Mouse (Mus musculus) inflammation-experienced regulatory T-cells, adult 6 months (primary cell): Measurements from ENCODE around the gene Gm27029. TPM values are rescaled to one million over a fixed set of nuclear protein-coding genes. Genes with fewer than 3 reads are reported as not detected.
"Not testable (repeated sequence)": the region's sequence is repeated elsewhere in the genome, so short reads cannot be mapped to it uniquely, and the experiment has no call there.

ENCODE experiments used
- ATAC-seq: one replicate; pipeline ENCODE4 v1.8.0; 2017
- polyA plus RNA-seq, 3 experiments: library from polyadenylated mRNA; unstranded; fragments of 100-300 nt; shearing (Covaris generic); gene quantifications; one replicate each; pipeline ENCODE4 v1.2.1; 2017

The Gm27029 gene
- polyA plus RNA-seq, 3 experiments from 2014 or later: 0.46 to 1.3 (median 0.57) TPM

GRCm38 (mm10) chr11:101419610-101420009, 5.0 kb downstream of the Gm27029 start:
- ATAC-seq: no peak

DNA sequence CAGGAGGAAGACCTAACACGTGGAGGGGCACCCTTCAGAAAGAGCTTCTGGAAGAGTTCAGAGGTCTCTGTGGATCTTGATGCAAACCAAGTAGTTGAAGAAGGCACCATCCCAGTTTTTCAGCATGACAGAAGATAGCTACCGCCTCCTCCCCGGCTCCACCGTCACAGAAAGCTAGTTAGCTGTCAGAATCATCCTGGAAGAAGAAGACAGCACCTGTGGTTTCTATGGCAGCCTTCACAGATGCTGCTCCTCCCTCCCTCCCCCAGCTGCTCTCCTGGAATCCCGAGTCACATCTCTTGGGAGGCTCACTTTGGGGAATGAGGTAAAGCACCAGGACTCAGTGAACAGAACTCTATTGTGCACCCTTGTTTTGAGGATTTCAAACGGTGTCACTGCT, 5.6 kb downstream of the Gm27029 start:
- ATAC-seq: no peak

- peak; percentile 71 for ATAC-seq
Measured at GRCm38 (mm10) chr11:101417101-101417855, 7.3 kb downstream of the Gm27029 start, which contains the start of gene Aarsd1. Gene Aarsd1, minus strand, starts transcription at chr11:101417615.

DNA sequence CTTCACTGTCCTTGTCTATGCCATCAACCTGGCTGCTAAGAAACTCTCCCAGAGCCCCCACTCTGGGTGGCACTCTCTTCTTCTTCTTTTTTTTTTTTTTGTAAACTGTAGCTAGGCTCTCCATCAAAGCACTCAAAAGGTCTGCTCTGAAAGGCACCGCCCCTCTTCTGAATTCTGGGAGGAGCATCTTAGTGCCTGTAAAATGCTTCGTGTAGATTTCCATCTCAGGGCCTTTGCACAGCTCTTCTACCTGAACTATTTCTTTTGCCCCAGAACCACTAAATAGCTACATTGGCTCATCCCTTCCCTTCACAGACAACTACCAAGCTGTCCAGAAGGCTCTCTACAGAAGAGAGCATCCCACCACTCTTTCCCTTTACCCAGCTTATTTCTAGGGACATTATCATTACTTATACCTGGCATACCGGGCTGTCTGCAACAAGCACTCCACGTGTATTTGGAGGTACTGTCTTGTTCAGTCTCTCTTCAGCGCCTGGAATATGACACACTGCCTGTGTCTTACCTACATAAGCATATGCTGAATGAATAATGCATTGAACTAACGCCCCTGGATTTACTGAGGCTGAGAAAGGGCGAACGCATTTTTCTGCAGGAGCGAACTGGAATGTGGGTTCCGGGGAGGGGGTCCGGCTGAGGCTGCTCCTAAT, 8.0 kb downstream of the Gm27029 start:
- no peak for ATAC-seq

GRCm38 (mm10) chr11:101415306-101415705, 9.3 kb downstream of the Gm27029 start:
- no peak for ATAC-seq

- no peak for ATAC-seq
Measured at GRCm38 (mm10) chr11:101395110-101395509, 29.5 kb downstream of the Gm27029 start.

GRCm38 (mm10) chr11:101381817-101382216, 42.8 kb downstream of the Gm27029 start:
- ATAC-seq: no peak

GRCm38 (mm10) chr11:101378926-101379325, 45.7 kb downstream of the Gm27029 start:
- ATAC-seq: no peak

GRCm38 (mm10) chr11:101378196-101378595, 46.4 kb downstream of the Gm27029 start:
- not testable (repeated sequence) for ATAC-seq

- no peak for ATAC-seq
Measured at GRCm38 (mm10) chr11:101374421-101374938, 50.1 kb downstream of the Gm27029 start.

GRCm38 (mm10) chr11:101370141-101370540, 54.5 kb downstream of the Gm27029 start:
- ATAC-seq: no peak

- no peak for ATAC-seq
Measured at GRCm38 (mm10) chr11:101367326-101367935, 57.2 kb downstream of the Gm27029 start, which contains the start of gene G6pc. Gene G6pc, plus strand, starts transcription at chr11:101367561.

GRCm38 (mm10) chr11:101364531-101364931, 60.1 kb downstream of the Gm27029 start:
- no peak for ATAC-seq

- no peak for ATAC-seq
Measured at GRCm38 (mm10) chr11:101360651-101361113, 63.9 kb downstream of the Gm27029 start.

GRCm38 (mm10) chr11:101359776-101360175, 64.8 kb downstream of the Gm27029 start:
- ATAC-seq: no peak

GRCm38 (mm10) chr11:101357505-101358182, 67.0 kb downstream of the Gm27029 start:
- no peak for ATAC-seq

Other genes starting within 250 kb of the Gm27029 start
- gene Ccr10, start 249.4 kb downstream of the Gm27029 start, polyA plus RNA-seq: under 1 TPM in 2 of 3 experiments, not detected in 1; 0.33 to 0.55 TPM
- gene Ezh1, start 198.3 kb downstream of the Gm27029 start, polyA plus RNA-seq: 10 to 100 TPM; 38.0 to 70.6 (median 62.7) TPM
- gene Ramp2, start 178.8 kb downstream of the Gm27029 start, polyA plus RNA-seq: not detected
- gene Vps25, start 171.1 kb downstream of the Gm27029 start, polyA plus RNA-seq: 100 to 1,000 TPM; 134 to 144 (median 138) TPM
- 1 to 10 TPM in 1 of 3 experiments, under 1 TPM in 1, not detected in 1; 0.75 to 2.9 TPM for gene Wnk4, start 164.2 kb downstream of the Gm27029 start, polyA plus RNA-seq
- 1 to 10 TPM in 1 of 3 experiments, under 1 TPM in 2; 0.63 to 1.2 (median 0.71) TPM for gene Cntd1, start 145.8 kb downstream of the Gm27029 start, polyA plus RNA-seq
- gene Coa3, start 145.7 kb downstream of the Gm27029 start, polyA plus RNA-seq: 100 to 1,000 TPM; 129 to 132 (median 131) TPM
- gene Becn1, start 122.5 kb downstream of the Gm27029 start, polyA plus RNA-seq: 10 to 100 TPM; 62.1 to 87.3 (median 74.1) TPM
- gene Psme3, start 108.6 kb downstream of the Gm27029 start, polyA plus RNA-seq: 10 to 100 TPM; 25.8 to 37.6 (median 36.8) TPM
- 10 to 100 TPM in 1 of 3 experiments, 1 to 10 TPM in 2; 2.5 to 12.3 (median 4.9) TPM for gene Aoc2, start 99.7 kb downstream of the Gm27029 start, polyA plus RNA-seq
- not detected for gene Aoc3, start 94.2 kb downstream of the Gm27029 start, polyA plus RNA-seq
- not detected for gene G6pc, start 57.2 kb downstream of the Gm27029 start, polyA plus RNA-seq
- 10 to 100 TPM; 34.2 to 43.2 (median 40.5) TPM for gene Aarsd1, start 7.2 kb downstream of the Gm27029 start, polyA plus RNA-seq
- gene Rundc1, start 289 bp upstream of the Gm27029 start, polyA plus RNA-seq: 1 to 10 TPM; 6.7 to 7.2 (median 6.9) TPM
- 1 to 10 TPM; 1.6 to 2.2 (median 2.1) TPM for gene Ptges3l, start 537 bp upstream of the Gm27029 start, polyA plus RNA-seq
- gene Rpl27, start 17.5 kb upstream of the Gm27029 start, polyA plus RNA-seq: 100 to 1,000 TPM; 523 to 733 (median 603) TPM
- gene Ifi35, start 23.6 kb upstream of the Gm27029 start, polyA plus RNA-seq: 100 to 1,000 TPM; 143 to 171 (median 153) TPM
- gene Rnd2, start 40.2 kb upstream of the Gm27029 start, polyA plus RNA-seq: not detected
- gene Vat1, start 41.4 kb upstream of the Gm27029 start, polyA plus RNA-seq: 1 to 10 TPM; 1.7 to 2.5 (median 1.9) TPM
- gene Brca1, start 127.2 kb upstream of the Gm27029 start, polyA plus RNA-seq: 10 to 100 TPM in 1 of 3 experiments, 1 to 10 TPM in 2; 2.8 to 13.3 (median 3.8) TPM
- gene Nbr1, start 127.4 kb upstream of the Gm27029 start, polyA plus RNA-seq: 10 to 100 TPM; 53.2 to 76.6 (median 56.5) TPM
- 10 to 100 TPM; 15.6 to 19.0 (median 16.8) TPM for gene Tmem106a, start 157.4 kb upstream of the Gm27029 start, polyA plus RNA-seq
- under 1 TPM in 2 of 3 experiments, not detected in 1; 0.49 to 0.62 TPM for gene Gm11634, start 174.5 kb upstream of the Gm27029 start, polyA plus RNA-seq
- gene Rdm1, start 202.4 kb upstream of the Gm27029 start, polyA plus RNA-seq: 10 to 100 TPM; 74.3 to 80.3 (median 78.1) TPM
- 1 to 10 TPM in 1 of 3 experiments, under 1 TPM in 1, not detected in 1; 0.40 to 1.6 TPM for gene Arl4d, start 240.7 kb upstream of the Gm27029 start, polyA plus RNA-seq